Mouse (Mus musculus) limb, embryonic 14.5 days (tissue): ENCODE measurements around the gene Hic1. TPM values are rescaled to one million over a fixed set of nuclear protein-coding genes. Genes with fewer than 3 reads are reported as not detected.
"Not testable (repeated sequence)": the region's sequence is repeated elsewhere in the genome, so short reads cannot be mapped to it uniquely, and the experiment has no call there.

Source experiments
- ATAC-seq: fragments of 200-750 bp; cut with Nextera tagmentation; 2 replicates; pipeline ENCODE4 v1.8.0; 2017; ENCODE audit warnings: low read depth, moderate number of reproducible peaks, moderate TSS enrichment; ENCODE audit not compliant: low FRiP score
- DNase-seq: peaks from one replicate; pipeline ENCODE4 v3.0.0-alpha.2; 2015; ENCODE audit warnings: low spot score
- H3K27ac ChIP-seq: fragments of 300-500 bp; sonication (generic); replicated peaks from 2 replicates; pipeline ENCODE4 v1.5.1; 2014; ENCODE audit warnings: low read depth, mild to moderate bottlenecking, low read length, moderate library complexity, mixed read lengths
- H3K27me3 ChIP-seq: fragments of 300-500 bp; sonication (generic); 2 replicates; pipeline ENCODE4 v1.6.1; 2014; ENCODE audit warnings: low read length, mixed read lengths; ENCODE audit not compliant: control insufficient read depth, insufficient read depth
- H3K36me3 ChIP-seq: fragments of 300-500 bp; sonication (generic); 2 replicates; pipeline ENCODE4 v1.6.1; 2014; ENCODE audit warnings: mild to moderate bottlenecking, low read length, moderate library complexity, mixed read lengths; ENCODE audit not compliant: control insufficient read depth, insufficient read depth
- H3K4me1 ChIP-seq: fragments of 300-500 bp; sonication (generic); 2 replicates; pipeline ENCODE4 v1.6.1; 2014; ENCODE audit warnings: antibody characterized with exemption, low read length, mixed read lengths; ENCODE audit not compliant: control insufficient read depth, insufficient read depth
- H3K4me2 ChIP-seq: fragments of 300-500 bp; sonication (generic); replicated peaks from 2 replicates; pipeline ENCODE4 v1.6.1; 2014; ENCODE audit warnings: low read depth, mild to moderate bottlenecking, low read length, moderate library complexity; ENCODE audit not compliant: severe bottlenecking
- H3K4me3 ChIP-seq: fragments of 300-500 bp; sonication (generic); replicated peaks from 2 replicates; pipeline ENCODE4 v1.5.1; 2014; ENCODE audit warnings: low read length
- H3K9ac ChIP-seq: fragments of 300-500 bp; sonication (generic); 2 replicates; pipeline ENCODE4 v1.6.1; 2014; ENCODE audit warnings: mild to moderate bottlenecking, low read depth, low read length, moderate library complexity; ENCODE audit not compliant: severe bottlenecking
- H3K9me3 ChIP-seq: fragments of 300-500 bp; sonication (generic); 2 replicates; pipeline ENCODE4 v1.6.1; 2016; ENCODE audit warnings: low read length; ENCODE audit not compliant: control insufficient read depth
- POLR2A ChIP-seq: fragments of 200-500 bp; IDR thresholded peaks from 2 replicates; pipeline ENCODE4 v1.8.0; 2012; ENCODE audit warnings: inconsistent platforms, mild to moderate bottlenecking, moderate library complexity, borderline replicate concordance; ENCODE audit not compliant: insufficient read depth, insufficient read length; ENCODE audit errors: extremely low read depth
- WGBS: fragments of 180-500 bp; shearing (Covaris S2); extraction: QIAGEN DNeasy Blood & Tissue Kit; methylation state at CpG from one replicate; pipeline ENCODE4 v1.1.7; 2014; 5-methylcytosine and 5-hydroxymethylcytosine counted together
- polyA plus RNA-seq, 2 experiments: library from polyadenylated mRNA; depleted of rRNA in 1 of 2; stranded (reverse) in 1 of 2; unstranded in 1 of 2; fragments of >200 nt; fragmentation: Nextera tagmentation in 1 of 2; extraction: Ambion mirVana in 1 of 2; gene quantifications; 2 replicates each; pipeline versions ENCODE4 v1.2.1 to v1.2.3; 2012 to 2014

Gene Hic1
- polyA plus RNA-seq, 2 experiments = 21.4 to 90.8 TPM

DNA sequence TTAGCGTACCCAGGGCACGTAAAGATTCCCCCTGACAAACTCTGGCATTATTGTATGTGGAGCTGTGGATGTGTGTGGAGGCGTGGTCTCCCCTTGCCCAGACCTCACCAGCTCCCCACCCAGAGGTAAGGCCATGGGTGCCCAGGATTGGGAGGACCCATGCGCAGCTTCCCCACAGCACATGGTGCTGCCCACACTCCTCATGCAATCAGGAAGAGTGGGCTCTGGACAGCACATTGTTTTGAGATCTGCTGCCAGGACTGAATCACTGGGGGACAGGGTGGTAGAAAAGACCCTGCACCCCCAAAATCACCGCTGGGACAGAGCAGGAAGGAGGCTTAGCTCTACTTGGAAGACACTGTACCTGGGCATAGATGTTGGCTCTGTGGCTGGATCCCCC, 15.3 kb upstream of the Hic1 start:
- 88% methylated on average over 5 of the region's 5 CpGs for WGBS
- Histone ChIP-seq H3K27me3 (no peaks in the 10 kb centered on the region), H3K27ac (no peak overlapping the region), H3K9me3 (no peaks in the 10 kb centered on the region), H3K4me1 (peaks cover 5% of the 10 kb centered on the region; the same call in 1 of the 2 replicates), H3K9ac (no peak overlapping the region), H3K4me3 (no peak overlapping the region), H3K4me2 (no peak overlapping the region), H3K36me3 (peaks cover 46% of the 10 kb centered on the region)
- no peak for ATAC-seq
- no peak for DNase-seq
- no peak for TF ChIP-seq POLR2A

DNA sequence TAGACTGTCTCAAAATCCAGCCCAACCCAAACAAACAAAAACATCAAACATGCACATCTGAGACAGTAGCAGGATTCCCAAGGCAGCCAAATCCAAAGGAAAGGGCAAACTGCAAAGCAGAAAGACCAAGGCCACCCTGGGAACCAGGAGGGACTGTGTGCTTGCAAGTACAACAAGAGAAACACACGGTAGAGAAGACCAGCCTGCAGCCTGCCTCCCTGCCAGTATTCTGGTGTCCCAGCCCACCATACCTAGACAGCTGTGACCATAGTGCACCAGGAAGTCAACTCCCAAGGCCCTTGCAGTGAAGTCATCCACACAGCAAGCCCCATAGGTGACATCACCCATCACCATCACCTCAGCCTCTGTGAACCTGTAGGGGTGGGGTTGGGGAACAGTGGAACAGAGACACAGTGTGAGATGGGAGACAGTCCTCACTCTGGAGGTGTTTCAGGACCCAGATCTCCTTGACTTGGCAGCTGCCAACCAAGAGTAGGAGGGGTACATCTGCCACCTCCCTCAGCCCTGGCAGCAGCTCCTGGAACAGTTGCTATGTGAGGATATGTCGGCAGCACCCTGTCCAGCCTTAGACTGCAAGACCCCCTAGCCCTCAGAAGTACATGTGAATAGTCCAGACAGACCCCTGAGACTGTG, 14.7 kb upstream of the Hic1 start:
- peaks cover 46% of the 10 kb centered on the region for H3K36me3 ChIP-seq
- no peak for ATAC-seq

DNA sequence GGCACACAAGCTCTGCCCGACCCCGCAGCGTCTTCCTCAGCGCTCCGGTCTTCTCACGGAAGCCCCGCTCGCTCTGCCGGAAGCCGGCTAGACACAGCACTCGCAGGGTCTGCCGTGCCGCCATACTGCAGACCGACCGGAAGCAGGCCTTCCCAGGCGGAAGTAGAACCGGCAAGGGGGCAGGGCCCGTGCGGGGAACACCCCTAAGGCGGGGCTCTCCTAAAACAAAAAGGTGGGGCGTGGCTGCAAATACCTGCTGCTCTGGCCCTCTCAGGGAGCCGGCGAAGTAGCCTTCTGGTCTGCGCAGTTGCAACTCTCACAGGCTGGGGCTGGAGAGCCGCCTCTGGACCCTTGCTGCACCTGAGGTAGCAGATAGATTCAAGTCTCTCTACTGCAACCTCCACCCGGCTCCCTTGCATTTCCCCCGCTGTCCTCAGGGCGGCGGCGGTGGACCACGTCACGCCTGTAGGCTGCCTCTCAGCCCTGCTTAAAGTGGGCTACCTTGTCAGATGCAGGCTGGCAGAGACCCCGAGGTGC, 9.4 kb upstream of the Hic1 start, which contains the start of gene Ovca2:
Gene Ovca2 (minus strand): TSS at position 164 of the 537 bp plus-strand sequence.
- H3K4me1 ChIP-seq = peaks cover 9% of the 10 kb centered on the region
- 0% methylated on average over 31 of the region's 33 CpGs for WGBS
- H3K4me2 ChIP-seq = peak within 1 kb of the TSS; percentile 84
- peak within 1 kb of the TSS; percentile 79 for H3K27ac ChIP-seq
- DNase-seq (peak; percentile 91), ATAC-seq (peak; percentile 96)
- H3K9me3 ChIP-seq = no peaks in the 10 kb centered on the region
- H3K9ac ChIP-seq = peak within 1 kb of the TSS; percentile 78
- H3K27me3 ChIP-seq = peaks cover under 1% of the 10 kb centered on the region; the same call in 1 of the 2 replicates
- peak within 1 kb of the TSS; percentile 79 for H3K4me3 ChIP-seq
- H3K36me3 ChIP-seq = peaks cover 49% of the 10 kb centered on the region
- peak; percentile 70; the same call in 1 of the 2 replicates for TF ChIP-seq POLR2A

More for the DNA sequence above, 14.7 kb upstream of the Hic1 start:
- WGBS = 71% methylated on average over 2 of the region's 2 CpGs
- no peak for DNase-seq
- Histone ChIP-seq H3K4me3 (no peak overlapping the region), H3K4me2 (no peak overlapping the region), H3K9me3 (no peaks in the 10 kb centered on the region), H3K9ac (no peak overlapping the region), H3K27me3 (no peaks in the 10 kb centered on the region), H3K4me1 (no peaks in the 10 kb centered on the region), H3K27ac (no peak overlapping the region)
- TF ChIP-seq POLR2A = no peak

DNA sequence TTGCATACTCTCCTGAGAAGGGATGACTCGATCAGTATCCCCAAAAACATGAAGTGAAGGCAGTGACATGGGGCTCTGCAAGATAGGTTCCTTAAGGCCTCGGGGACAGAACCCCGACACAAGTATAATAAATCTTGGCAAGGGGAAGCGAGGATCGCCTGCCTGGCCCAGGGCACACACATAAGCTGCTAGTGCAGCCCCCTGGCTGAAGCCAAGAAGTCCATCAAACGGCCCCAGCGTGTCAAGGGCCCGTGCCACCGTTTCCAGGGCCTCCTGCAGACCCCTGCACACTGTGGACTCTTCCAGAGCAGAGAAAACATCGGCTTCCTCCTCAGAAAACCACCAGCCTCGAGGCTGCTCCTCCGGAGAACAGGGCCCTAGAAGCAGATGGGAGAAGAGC, 8.7 kb upstream of the Hic1 start:
- ATAC-seq = no peak
- Histone ChIP-seq H3K36me3 (peaks cover 41% of the 10 kb centered on the region), H3K4me2 (peak overlapping the region; percentile 84), H3K4me1 (peaks cover 13% of the 10 kb centered on the region), H3K27ac (peak overlapping the region; percentile 79; the same call in 1 of the 2 replicates), H3K9me3 (no peaks in the 10 kb centered on the region), H3K9ac (peak overlapping the region; percentile 78), H3K4me3 (peak overlapping the region; percentile 79), H3K27me3 (peaks cover 7% of the 10 kb centered on the region)
- DNase-seq = no peak
- TF ChIP-seq POLR2A = no peak
- WGBS = 46% methylated on average over 12 of the region's 12 CpGs

DNA sequence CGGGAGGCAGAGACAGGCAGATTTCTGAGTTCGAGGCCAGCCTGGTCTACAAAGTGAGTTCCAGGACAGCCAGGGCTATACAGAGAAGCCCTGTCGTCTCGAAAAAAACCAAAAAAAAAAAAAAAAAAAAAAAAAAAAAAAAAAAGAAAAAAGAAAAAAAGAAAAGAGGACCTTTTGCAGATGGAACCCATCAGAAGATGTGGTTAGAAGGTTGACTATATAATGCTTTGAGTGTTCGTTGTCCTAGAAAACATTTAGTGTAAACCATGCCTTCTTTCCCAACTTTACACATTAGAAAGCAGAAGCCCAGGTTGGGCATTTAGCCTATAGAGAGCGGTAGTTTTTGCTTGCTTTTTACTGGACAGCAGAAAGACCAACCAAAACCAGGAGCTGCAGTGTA, 5.3 kb upstream of the Hic1 start:
- Histone ChIP-seq H3K27me3 (peaks cover 41% of the 10 kb centered on the region), H3K4me1 (peaks cover 30% of the 10 kb centered on the region), H3K36me3 (peaks cover 14% of the 10 kb centered on the region)
- not testable (repeated sequence) for H3K4me3 ChIP-seq, H3K27ac ChIP-seq, H3K9me3 ChIP-seq, ATAC-seq, H3K4me2 ChIP-seq, H3K9ac ChIP-seq, DNase-seq
- 73% methylated on average over 6 of the region's 6 CpGs for WGBS
